Mouse (Mus musculus): ENCODE results near the gene Ran. TPM values are rescaled to one million over a fixed set of nuclear protein-coding genes. Genes with fewer than 3 reads are reported as not detected.
A peak's percentile ranks its signal among the peaks of the same experiment; 100 is the strongest.

Gene Ran
- total RNA-seq, 2 experiments from 2014 or later, result 218 to 237 TPM

DNA sequence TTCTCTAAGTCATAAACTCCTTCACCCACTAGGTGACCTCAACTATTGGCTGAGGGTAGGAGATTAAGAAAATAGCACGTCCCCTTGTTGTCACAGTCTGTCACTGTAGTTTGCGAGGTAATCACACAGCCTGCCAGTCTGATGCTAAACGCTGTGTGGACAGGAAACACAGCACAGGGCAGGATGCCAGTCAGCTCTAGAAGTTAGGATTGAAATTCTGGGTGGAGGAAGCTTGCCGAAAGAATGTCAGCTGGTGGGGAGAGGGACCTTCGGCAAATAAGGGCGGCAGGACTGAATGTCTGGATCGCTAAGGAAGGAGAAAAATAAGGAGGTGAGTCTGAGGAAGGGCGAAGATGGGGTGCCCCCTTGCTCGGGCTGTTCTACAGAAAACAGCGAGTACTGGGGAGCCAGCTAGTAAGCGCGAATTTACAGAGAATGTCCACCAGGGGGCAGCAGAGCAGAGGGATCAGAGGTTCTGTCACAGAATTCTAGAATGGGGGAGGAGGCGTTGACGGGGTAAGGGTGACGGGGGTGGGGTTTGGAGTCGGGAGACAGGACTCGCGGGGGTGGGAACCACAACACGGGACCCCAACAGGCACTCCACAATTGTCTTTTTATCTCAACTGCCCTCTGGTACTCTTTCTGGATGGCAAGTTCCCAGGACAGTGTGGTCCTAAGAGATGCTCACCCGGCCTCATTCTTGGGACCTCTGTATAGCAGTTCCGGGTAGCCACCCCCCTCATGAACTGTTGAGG is 43.3 kb downstream of the Ran start:
- peak; percentile 50 to 60 for DNase-seq (ENCODE audit: low spot score in 2 of 2)

DNA sequence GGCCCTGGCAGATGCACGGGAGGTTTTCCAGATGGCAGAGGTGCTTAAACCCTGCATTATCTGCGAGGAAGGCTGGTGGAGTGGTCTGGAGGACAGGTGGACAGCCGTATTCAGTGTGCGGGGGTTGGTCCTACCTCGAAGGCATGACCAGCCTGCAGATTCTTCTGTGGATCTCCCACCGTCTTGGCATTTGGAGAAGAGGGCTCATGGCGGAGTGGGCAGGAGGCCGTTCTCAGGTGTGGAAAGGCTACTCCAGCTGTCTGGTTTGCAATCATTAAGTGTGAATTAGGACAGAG is 43.9 kb downstream of the Ran start:
- DNase-seq (ENCODE audit: low spot score in 2 of 2), result no peak

DNA sequence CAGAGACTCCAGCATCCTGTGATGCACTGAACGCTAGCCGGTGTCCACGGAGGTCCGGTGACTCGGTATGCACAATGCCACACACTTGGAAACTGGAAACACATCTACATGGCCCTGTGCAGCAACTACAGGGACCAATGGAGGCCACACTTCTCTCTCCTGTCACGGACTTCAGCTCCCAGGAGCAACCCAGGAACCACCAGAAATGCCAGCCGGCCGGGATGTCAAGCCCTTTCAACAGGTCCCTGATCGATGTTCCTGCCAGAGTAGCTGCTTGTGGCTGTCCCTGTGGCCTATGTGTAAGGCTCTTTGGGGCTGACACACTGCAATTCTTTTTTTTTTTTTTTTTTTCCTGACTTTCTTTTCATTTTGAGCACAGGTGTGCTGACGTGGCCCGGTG is 44.3 kb downstream of the Ran start:
- no peak for DNase-seq (ENCODE audit: low spot score in 2 of 2)

DNA sequence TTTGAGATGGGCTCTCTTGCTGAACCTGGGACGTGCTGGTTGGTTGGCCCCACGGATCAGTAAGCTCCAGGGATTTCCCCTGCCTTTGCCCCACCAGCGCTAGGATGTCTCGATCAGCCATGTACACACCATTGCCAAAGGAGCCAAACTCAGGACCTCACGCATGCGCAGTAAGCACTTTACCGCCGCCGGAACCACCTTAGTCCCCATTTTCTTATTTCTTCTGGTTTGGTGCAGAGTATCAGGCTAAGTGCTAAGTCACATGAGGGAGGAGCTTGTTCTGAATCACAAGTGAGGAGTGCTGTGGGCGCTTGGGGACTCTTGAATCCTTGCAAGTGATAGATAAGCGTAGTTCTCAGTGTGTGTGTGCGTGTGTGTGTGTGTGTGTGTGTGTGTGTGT is 45.4 kb downstream of the Ran start:
- DNase-seq (ENCODE audit: low spot score in 2 of 2), result no peak

DNA sequence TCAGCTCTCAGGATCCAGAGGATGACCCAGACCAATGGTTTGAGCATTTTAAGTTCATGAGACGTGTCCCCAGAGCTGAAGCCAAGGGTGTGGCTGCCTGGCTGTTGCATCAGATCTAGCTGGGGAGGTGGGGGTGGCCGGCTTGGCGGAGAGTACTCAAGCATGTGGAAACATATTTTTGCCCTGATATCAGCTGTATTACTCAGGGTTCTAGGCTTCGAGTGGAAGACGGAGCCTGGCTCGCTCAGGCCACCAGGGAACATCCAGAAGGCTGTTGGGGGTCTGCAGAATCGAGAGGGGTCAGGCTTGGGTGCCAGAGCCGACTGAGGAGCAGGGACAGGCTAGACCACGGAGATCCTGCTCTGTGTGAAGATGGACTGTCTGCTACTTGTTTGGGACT is 46.1 kb downstream of the Ran start:
- no peak for DNase-seq (ENCODE audit: low spot score in 2 of 2)

DNA sequence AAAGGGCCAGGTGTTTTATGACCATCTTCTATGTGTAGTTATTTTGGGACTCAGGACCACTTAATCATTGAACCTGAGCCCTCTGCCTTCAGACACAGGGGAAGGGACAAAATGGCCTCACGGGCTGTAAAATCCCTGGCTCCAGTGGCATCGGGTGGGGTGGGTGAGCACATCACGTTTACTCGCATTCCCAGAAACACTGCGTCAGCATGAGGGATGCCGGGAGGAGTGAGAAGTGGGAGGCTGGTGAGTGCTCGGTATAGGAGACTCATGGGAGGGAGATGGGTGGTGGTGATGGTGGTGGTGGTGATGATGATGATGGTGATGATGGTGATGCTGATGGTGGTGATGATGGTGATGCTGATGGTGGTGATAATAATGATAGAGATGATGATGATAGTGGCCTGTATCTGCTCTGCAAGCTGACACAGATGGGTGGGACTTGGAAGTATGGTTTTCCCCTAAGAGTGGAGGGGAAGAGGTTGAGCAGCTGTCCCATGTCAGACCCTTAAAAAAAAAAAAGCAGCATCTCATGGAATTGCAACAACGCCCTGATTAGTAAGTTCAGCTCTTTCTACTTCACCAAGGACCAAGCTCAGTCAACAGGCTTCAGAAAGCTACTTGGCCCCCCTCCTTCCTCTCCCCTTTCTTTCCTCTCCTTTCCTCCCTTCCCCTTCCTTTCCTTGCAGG is 46.8 kb downstream of the Ran start:
- no peak for DNase-seq (ENCODE audit: low spot score in 2 of 2)

DNA sequence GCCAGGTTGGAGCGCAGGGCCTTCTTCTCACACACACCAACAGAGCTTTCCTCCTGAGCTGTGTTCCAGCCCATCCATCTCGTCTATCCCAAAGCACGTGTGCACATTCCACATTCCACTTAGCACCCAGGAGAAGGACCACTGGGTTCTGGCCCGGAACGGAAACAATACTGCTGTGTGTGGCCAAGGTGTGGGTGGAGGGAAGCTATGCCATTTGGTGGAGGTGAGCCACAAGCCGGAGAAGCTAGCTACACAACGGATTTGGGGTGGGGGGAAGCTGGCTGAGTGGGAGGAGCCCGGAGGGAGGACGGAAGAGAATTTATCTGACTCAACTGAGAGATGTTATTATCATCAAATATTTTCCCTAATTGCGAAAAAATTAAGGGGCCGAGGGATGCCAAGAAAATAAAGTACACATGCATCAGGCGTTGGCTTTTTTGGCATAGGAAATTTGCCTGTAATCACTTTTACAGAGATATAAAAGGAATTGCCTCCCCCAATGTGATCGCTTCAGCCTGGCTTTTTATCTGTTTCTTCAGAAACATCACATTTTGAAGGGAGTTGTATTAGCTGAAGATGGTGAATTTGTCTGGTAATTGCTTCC is 47.5 kb downstream of the Ran start:
- DNase-seq (ENCODE audit: low spot score in 2 of 2), result no peak

DNA sequence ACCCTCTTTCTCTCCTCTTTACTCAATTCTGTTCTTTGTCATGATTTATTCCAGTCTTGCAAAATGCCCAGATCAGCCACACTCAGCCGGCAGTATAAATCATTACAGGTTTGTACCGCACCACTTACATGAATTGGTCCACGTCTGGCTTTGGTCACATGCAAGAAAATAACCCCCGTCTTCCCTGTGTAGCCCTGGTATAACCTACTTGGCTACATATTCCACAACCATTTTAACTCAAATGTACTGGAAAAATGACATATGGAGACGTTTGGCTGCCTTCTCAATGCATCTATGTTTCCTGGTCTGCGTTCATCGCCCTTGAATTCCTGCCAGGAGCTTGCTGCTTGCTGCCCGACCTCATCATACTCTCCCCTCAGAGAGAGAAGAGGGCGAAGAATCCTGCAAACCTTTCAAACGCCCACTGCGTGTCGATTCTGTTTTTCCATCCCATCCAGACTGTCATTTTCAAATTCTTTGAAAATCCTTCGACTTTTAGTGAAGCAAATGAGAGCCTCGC is 52.0 kb downstream of the Ran start:
- no peak for DNase-seq (ENCODE audit: low spot score in 2 of 2)

DNA sequence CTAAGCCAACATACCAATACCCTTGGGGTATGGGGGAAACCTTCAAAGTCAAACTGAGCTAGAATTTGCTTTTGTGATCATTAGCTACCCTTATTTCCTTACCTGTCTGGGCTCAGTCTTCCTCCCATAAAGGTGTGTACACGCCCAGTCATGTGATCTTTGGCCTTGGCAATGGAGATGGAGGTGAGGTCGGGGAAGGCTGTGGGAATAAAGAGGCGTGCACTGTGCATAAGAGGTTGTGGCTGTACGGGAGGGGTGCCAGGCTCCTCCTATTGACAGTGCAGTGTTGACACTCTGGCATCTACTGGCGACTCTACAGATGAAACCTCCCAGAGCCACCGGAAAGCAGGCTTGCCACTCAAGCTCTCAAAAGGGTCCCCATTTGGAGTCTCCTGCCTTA is 53.5 kb downstream of the Ran start:
- no peak for DNase-seq (ENCODE audit: low spot score in 2 of 2)

Other genes starting within 250 kb of the Ran start
- 10 to 100 TPM; 12.4 to 13.0 TPM for gene Rimbp2, start 66.6 kb upstream of the Ran start, total RNA-seq (2021)
- gene Stx2, start 11.5 kb upstream of the Ran start, total RNA-seq (2021), result 10 to 100 TPM; 41.1 to 48.5 TPM
- gene Adgrd1, start 76.7 kb downstream of the Ran start, total RNA-seq (2021), result 1 to 10 TPM; 7.1 to 8.5 TPM